In the genomic region with DNA sequence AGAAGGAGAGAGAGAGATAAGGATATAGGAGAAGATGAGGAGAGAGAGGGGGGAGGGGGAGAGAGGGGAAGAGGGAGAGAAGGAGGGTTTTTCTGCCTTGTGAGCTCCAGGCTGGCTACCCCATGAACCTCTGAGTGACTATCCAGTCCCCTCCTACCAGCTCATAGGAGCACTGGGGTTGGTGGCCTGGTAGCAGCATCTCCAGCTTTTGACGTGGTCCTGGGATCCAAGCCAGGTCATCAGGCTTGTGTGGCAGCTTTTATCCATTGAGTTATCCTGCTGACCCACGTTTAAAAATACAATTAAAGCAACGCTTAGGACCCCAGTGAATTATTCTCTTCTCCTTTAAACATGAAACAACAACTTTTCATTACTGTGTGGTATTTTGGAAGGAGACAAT, we compare ENCODE assay signal across 29 mouse cellular contexts.
A peak's percentile ranks its signal among the peaks of the same experiment; 100 is the strongest.
DNase-seq lines count a peak whose midpoint lies in the region; ATAC-seq and TF ChIP-seq lines count a peak whose summit lies in the region.
"Had no signal": no experiment of that assay in that cellular context is flagged by ENCODE, and none has a peak within 500 bp of the region (broad histone marks: within the 10 kb centered on the region; RNA-seq: fewer than 3 reads in every experiment).

No protein-coding gene starts in this region.

- H3K4me2 ChIP-seq in heart, embryonic 16.5 days (ENCODE audit: low read depth, low read length) = no peak overlapping the region
- H3K4me2 ChIP-seq in hindbrain, postnatal 0 days (ENCODE audit: low read depth, low read length) = no peak overlapping the region
- H3K4me2 ChIP-seq: forebrain, embryonic 13.5 days; heart, embryonic 13.5 days; midbrain, embryonic 15.5 days; neural tube, embryonic 12.5 days had no signal

- H3K36me3 ChIP-seq in heart, embryonic 16.5 days (ENCODE audit: control insufficient read depth, insufficient read depth) = peaks cover 2% of the 10 kb centered on the region; the same call in 1 of the 2 replicates
- no peaks in the 10 kb centered on the region for H3K36me3 ChIP-seq in hindbrain, postnatal 0 days (ENCODE audit: insufficient read depth, low read length)
- no peaks in the 10 kb centered on the region for H3K36me3 ChIP-seq in hindbrain, embryonic 10.5 days
- H3K36me3 ChIP-seq: midbrain, embryonic 15.5 days; neural tube, embryonic 12.5 days had no signal

- H3K27me3 ChIP-seq in heart, embryonic 16.5 days (ENCODE audit: control insufficient read depth, insufficient read depth, low read length) = no peaks in the 10 kb centered on the region
- H3K27me3 ChIP-seq in hindbrain, postnatal 0 days (ENCODE audit: insufficient read depth, low read length) = no peaks in the 10 kb centered on the region
- no peaks in the 10 kb centered on the region for H3K27me3 ChIP-seq in hindbrain, embryonic 10.5 days (ENCODE audit: insufficient read depth, poor library complexity, severe bottlenecking)
- H3K27me3 ChIP-seq: forebrain, embryonic 13.5 days; heart, embryonic 13.5 days; midbrain, embryonic 15.5 days; neural tube, embryonic 12.5 days had no signal

- 21% methylated on average over 3 of the region's 3 CpGs for WGBS in heart, embryonic 16.5 days
- WGBS in hindbrain, postnatal 0 days = 29% methylated on average over 3 of the region's 3 CpGs
- WGBS in hindbrain, embryonic 10.5 days = 69% methylated on average over 3 of the region's 3 CpGs

- no peaks in the 10 kb centered on the region for H3K9me3 ChIP-seq in heart, embryonic 16.5 days (replicated peaks; ENCODE audit: control insufficient read depth, low read length)
- no peaks in the 10 kb centered on the region for H3K9me3 ChIP-seq in hindbrain, postnatal 0 days (ENCODE audit: low read length)
- no peaks in the 10 kb centered on the region for H3K9me3 ChIP-seq in hindbrain, embryonic 10.5 days
- H3K9me3 ChIP-seq: forebrain, embryonic 13.5 days; heart, embryonic 13.5 days; midbrain, embryonic 15.5 days; neural tube, embryonic 12.5 days had no signal

- 0 out of 2 replicates have a peak, but pooled peaks have one; percentile 20 for ATAC-seq in heart, embryonic 16.5 days (replicated peaks; ENCODE audit: extremely low read depth, insufficient read depth, low FRiP score)
- ATAC-seq in hindbrain, postnatal 0 days = no peak
- ATAC-seq: activated CD4-positive, CD25-positive, alpha-beta regulatory T cell, adult 4 months; CD4-positive, CD25-positive, alpha-beta regulatory T cell, adult 4 months; intestine, postnatal 0 days had no signal

- H3K9ac ChIP-seq in heart, embryonic 16.5 days (ENCODE audit: low read length) = no peak overlapping the region
- no peak overlapping the region for H3K9ac ChIP-seq in hindbrain, postnatal 0 days (replicated peaks; ENCODE audit: low read length)
- H3K9ac ChIP-seq: forebrain, embryonic 13.5 days; liver, embryonic 14.5 days; midbrain, embryonic 15.5 days; neural tube, embryonic 12.5 days had no signal

- peak; percentile 23 for DNase-seq in cerebellum, adult 9-11 months
- no peak for DNase-seq in cerebellum, adult 8-10 months
- no peak for DNase-seq in heart, adult 8-10 months (ENCODE audit: low spot score)
- DNase-seq in hindbrain, postnatal 0 days (ENCODE audit: low spot score) = peak; percentile 25
- DNase-seq in hindbrain, embryonic 10.5 days (ENCODE audit: low spot score) = no peak
- DNase-seq in MN1 (ENCODE audit: low spot score) = peak; percentile 16
- DNase-seq in B cell, adult 2 months = no peak
- DNase-seq: adrenal gland, adult 2 months; adrenal gland, postnatal 36 days; gastrocnemius, postnatal 10 days; kidney, adult 9 months; kidney, postnatal 10 days; layer of hippocampus, postnatal 36 days; liver; lung, adult 2 months; lung, postnatal 10 days; thymus, postnatal 4 days had no signal

- H3K27ac ChIP-seq in heart, embryonic 16.5 days (ENCODE audit: low read length) = peak overlapping the region; percentile 14; the same call in 1 of the 2 replicates
- H3K27ac ChIP-seq in hindbrain, postnatal 0 days = no peak overlapping the region
- H3K27ac ChIP-seq in hindbrain, embryonic 10.5 days = no peak overlapping the region
- H3K27ac ChIP-seq: forebrain, embryonic 13.5 days; heart, embryonic 13.5 days; liver, embryonic 14.5 days; macrophage; midbrain, embryonic 15.5 days; neural tube, embryonic 12.5 days had no signal

- peaks cover 23% of the 10 kb centered on the region for H3K4me1 ChIP-seq in heart, embryonic 16.5 days (ENCODE audit: control insufficient read depth, insufficient read depth, low read length)
- H3K4me1 ChIP-seq in hindbrain, postnatal 0 days (ENCODE audit: insufficient read depth, low read length) = 0 out of 2 replicates have a peak, but pooled peaks cover 4% of the 10 kb centered on the region
- peaks cover 4% of the 10 kb centered on the region; the same call in 1 of the 2 replicates for H3K4me1 ChIP-seq in hindbrain, embryonic 10.5 days (replicated peaks)
- H3K4me1 ChIP-seq: neural tube, embryonic 12.5 days had no signal

- H3K4me3 ChIP-seq in heart, embryonic 16.5 days (ENCODE audit: low read length) = no peak overlapping the region
- H3K4me3 ChIP-seq in hindbrain, postnatal 0 days (ENCODE audit: low read length) = no peak overlapping the region
- no peak overlapping the region for H3K4me3 ChIP-seq in hindbrain, embryonic 10.5 days
- H3K4me3 ChIP-seq: erythroblast, embryonic 14.5 days; forebrain, embryonic 13.5 days; heart, embryonic 13.5 days; midbrain, embryonic 15.5 days; myocyte; neural tube, embryonic 12.5 days had no signal

- no peak for TF ChIP-seq CTCF in hindbrain, postnatal 0 days (IDR thresholded peaks at IDR 0.05; ENCODE audit: low read depth)

Comparison
In these comparisons a context has a peak if more than half of its experiments do, and no peak if none do; other contexts are left out.
1. DNase-seq: peak in cerebellum, adult 9-11 months (single experiment), hindbrain, postnatal 0 days (single experiment) and MN1 (single experiment); none in cerebellum, adult 8-10 months (single experiment), heart, adult 8-10 months (single experiment), hindbrain, embryonic 10.5 days (single experiment) and B cell, adult 2 months (0 of 2).